Mouse (Mus musculus) C2C12 (cell line): ENCODE measurements around the gene Ces1g.

ENCODE experiments used
- CTCF ChIP-seq: IDR thresholded peaks from one replicate; pipeline ENCODE4 v1.5.1; 2011; ENCODE audit not compliant: control insufficient read depth, insufficient read depth, insufficient read length
- MYOD1 ChIP-seq: IDR thresholded peaks from one replicate; pipeline ENCODE4 v1.6.1; 2011; ENCODE audit warnings: low read depth; ENCODE audit not compliant: control insufficient read depth, insufficient read length

DNA sequence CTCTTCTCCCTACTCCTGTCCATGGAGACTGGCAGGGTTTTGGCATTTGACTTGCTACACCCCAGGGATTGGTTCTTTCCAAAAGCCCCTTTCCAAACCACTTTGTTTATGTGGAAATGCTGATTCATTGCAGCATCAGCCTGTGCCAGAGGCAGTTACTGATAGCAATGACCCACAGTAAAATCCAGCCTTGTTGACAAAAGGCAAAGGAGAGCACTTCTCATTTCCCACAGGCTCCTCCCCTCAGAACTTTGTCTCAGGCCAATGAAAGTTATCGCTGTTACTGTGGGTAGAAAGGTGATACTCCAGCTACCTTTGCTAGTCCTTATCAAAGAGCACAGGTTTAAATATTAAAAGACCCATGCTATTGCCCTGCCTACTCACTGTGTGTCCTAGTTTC lies 4.4 kb downstream of the Ces1g start:
- TF ChIP-seq CTCF (no peak), MYOD1 (no peak)
